Mouse (Mus musculus): ENCODE measurements at regions not wholly inside any gene's neighbourhood (a gene's known extent, or its start where the extent isn't known, plus 50 kb on each side); places are given as distances from the start of the nearest gene placed in this dataset.

DNA sequence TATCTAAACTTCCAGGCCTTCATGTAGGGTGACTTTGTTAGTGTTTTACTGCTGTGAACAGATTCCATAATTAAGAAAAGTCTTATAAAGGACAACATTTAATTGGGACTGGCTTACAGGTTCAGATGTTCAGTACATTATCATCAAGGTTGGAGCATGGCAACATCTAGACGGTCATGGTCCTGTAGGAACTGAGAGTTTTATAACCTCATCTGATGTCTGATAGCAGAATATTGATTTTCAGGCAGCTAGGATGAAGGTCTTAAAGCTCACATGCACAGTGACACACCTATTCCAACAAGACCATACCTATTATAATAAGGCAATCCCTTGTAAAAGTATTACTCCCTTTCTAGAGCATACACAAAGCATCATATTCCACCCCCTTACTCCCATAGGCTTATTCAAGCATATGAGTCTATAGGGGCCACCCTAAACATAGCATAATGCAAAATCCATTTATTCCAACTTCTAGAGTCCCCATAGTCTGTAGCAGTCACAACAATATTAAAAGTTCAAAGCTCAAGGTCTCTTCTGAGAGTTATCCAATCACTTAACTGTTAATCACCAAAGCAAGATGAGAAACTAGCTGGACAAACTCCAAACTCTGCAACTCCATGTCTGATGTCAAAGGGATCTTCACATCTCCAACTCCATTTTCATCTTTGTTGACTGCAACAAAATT is 63.3 kb upstream of the Ccdc71l start:
- TF ChIP-seq CTCF (IDR thresholded peaks at IDR 0.05; ENCODE audit: insufficient read depth, low read length) = no peak
- TF ChIP-seq POLR2A (IDR thresholded peaks at IDR 0.05; ENCODE audit: borderline replicate concordance, extremely low read depth, low read depth, low read length) = no peak
